Mouse (Mus musculus) midbrain, embryonic 10.5 days (tissue): ENCODE results near the gene March10. TPM values are rescaled to one million over a fixed set of nuclear protein-coding genes. Genes with fewer than 3 reads are reported as not detected.

Experiments used
- DNase-seq: peaks from one replicate; pipeline ENCODE4 v3.0.0-alpha.2; 2017; ENCODE audit warnings: low spot score
- H3K27ac ChIP-seq: fragments of 300-500 bp; sonication (generic); replicated peaks from 2 replicates; pipeline ENCODE4 v1.5.1; 2016; ENCODE audit warnings: mild to moderate bottlenecking
- H3K27me3 ChIP-seq: fragments of 300-500 bp; sonication (generic); 2 replicates; pipeline ENCODE4 v1.6.1; 2016; ENCODE audit warnings: low read depth, mild to moderate bottlenecking; ENCODE audit not compliant: poor library complexity, severe bottlenecking
- H3K36me3 ChIP-seq: fragments of 300-500 bp; sonication (generic); 2 replicates; pipeline ENCODE4 v1.6.1; 2016; ENCODE audit warnings: mild to moderate bottlenecking, moderate library complexity
- H3K4me1 ChIP-seq: fragments of 300-500 bp; sonication (generic); 2 replicates; pipeline ENCODE4 v1.6.1; 2016
- H3K4me3 ChIP-seq: fragments of 300-500 bp; sonication (generic); 2 replicates; pipeline ENCODE4 v1.5.1; 2016; ENCODE audit warnings: mild to moderate bottlenecking, moderate library complexity
- H3K9me3 ChIP-seq: fragments of 300-500 bp; sonication (generic); replicated peaks from 2 replicates; pipeline ENCODE4 v1.6.1; 2016; ENCODE audit warnings: mild to moderate bottlenecking
- WGBS: fragments of 180-500 bp; shearing (Covaris S2); methylation state at CpG from one replicate; pipeline ENCODE4 v1.1.7; 2016; 5-methylcytosine and 5-hydroxymethylcytosine counted together
- polyA plus RNA-seq: library from polyadenylated mRNA; unstranded; fragments of >200 nt; fragmentation: Nextera tagmentation; extraction: Ambion mirVana; gene quantifications from 2 replicates; pipeline ENCODE4 v1.2.1, GENCODE M21; 2016

The March10 gene
- polyA plus RNA-seq, result 0.41 TPM in 1 of 2 replicates, not detected in the other

- Histone ChIP-seq H3K9me3 (no peaks in the 10 kb centered on the region), H3K27me3 (peaks cover 12% of the 10 kb centered on the region), H3K36me3 (no peaks in the 10 kb centered on the region), H3K4me1 (peaks cover 21% of the 10 kb centered on the region), H3K4me3 (peak within 1 kb of the TSS; percentile 69), H3K27ac (peak within 1 kb of the TSS; percentile 78)
- 1% methylated on average over 35 of the region's 35 CpGs for WGBS
- DNase-seq, result peak; percentile 75
Observed at GRCm38 (mm10) chr11:105456497-105456907, at the start of gene March10. TSS of gene March10 (minus strand) at chr11:105456735.

GRCm38 (mm10) chr11:105506322-105506721 is 49.8 kb upstream of the March10 start:
- Histone ChIP-seq H3K27ac (peak overlapping the region; percentile 80), H3K9me3 (no peaks in the 10 kb centered on the region), H3K4me1 (peaks cover 65% of the 10 kb centered on the region), H3K4me3 (no peak overlapping the region), H3K27me3 (peaks cover 46% of the 10 kb centered on the region), H3K36me3 (no peaks in the 10 kb centered on the region)
- DNase-seq, result no peak
- WGBS, result 78% methylated on average over 11 of the region's 11 CpGs

- Histone ChIP-seq H3K4me1 (peaks cover 57% of the 10 kb centered on the region), H3K27ac (peak overlapping the region; percentile 49), H3K27me3 (peaks cover 48% of the 10 kb centered on the region), H3K4me3 (no peak overlapping the region), H3K36me3 (no peaks in the 10 kb centered on the region), H3K9me3 (no peaks in the 10 kb centered on the region)
- DNase-seq, result no peak
- 51% methylated on average over 3 of the region's 3 CpGs for WGBS
Observed at GRCm38 (mm10) chr11:105505038-105505437, 48.5 kb upstream of the March10 start.

- H3K4me3 ChIP-seq, result no peak overlapping the region
- no peak for DNase-seq
- WGBS, result 84% methylated on average over 4 of the region's 4 CpGs
- no peak overlapping the region for H3K27ac ChIP-seq
- H3K27me3 ChIP-seq, result peaks cover 36% of the 10 kb centered on the region
- H3K36me3 ChIP-seq, result no peaks in the 10 kb centered on the region
- H3K4me1 ChIP-seq, result peaks cover 47% of the 10 kb centered on the region
- no peaks in the 10 kb centered on the region for H3K9me3 ChIP-seq
Observed at GRCm38 (mm10) chr11:105502311-105502710, 45.8 kb upstream of the March10 start.

DNA sequence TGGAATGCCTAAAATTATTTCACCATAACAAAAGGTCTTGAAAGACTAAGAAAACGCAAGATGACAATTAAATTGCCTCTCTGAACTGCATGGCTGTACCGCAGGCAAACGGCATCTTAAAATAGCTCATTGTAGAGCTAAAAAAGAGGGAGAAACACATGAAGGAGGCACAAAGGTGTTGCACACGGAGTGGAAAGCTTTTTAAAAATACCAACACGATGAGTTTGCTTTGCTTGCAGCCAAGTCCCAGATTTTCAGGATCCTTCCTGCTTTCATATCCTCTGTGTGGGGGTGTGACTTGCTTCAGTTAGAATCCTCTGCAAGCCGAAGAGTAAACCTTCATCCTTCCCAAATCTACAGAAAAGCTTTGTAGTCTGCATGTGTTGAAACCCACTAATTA is 41.0 kb upstream of the March10 start:
- peaks cover 37% of the 10 kb centered on the region for H3K27me3 ChIP-seq
- no peaks in the 10 kb centered on the region for H3K36me3 ChIP-seq
- 79% methylated on average over 6 of the region's 6 CpGs for WGBS
- H3K9me3 ChIP-seq, result no peaks in the 10 kb centered on the region
- DNase-seq, result no peak
- no peak overlapping the region for H3K4me3 ChIP-seq
- H3K4me1 ChIP-seq, result peaks cover 24% of the 10 kb centered on the region
- H3K27ac ChIP-seq, result no peak overlapping the region

GRCm38 (mm10) chr11:105496665-105497064 is 40.1 kb upstream of the March10 start:
- H3K36me3 ChIP-seq, result no peaks in the 10 kb centered on the region

GRCm38 (mm10) chr11:105495591-105496270 is 39.2 kb upstream of the March10 start:
- DNase-seq, result no peak
- WGBS, result 89% methylated on average over 18 of the region's 18 CpGs
- no peaks in the 10 kb centered on the region for H3K9me3 ChIP-seq
- H3K27me3 ChIP-seq, result peaks cover 31% of the 10 kb centered on the region
- H3K27ac ChIP-seq, result no peak overlapping the region
- H3K4me3 ChIP-seq, result no peak overlapping the region
- H3K36me3 ChIP-seq, result no peaks in the 10 kb centered on the region
- H3K4me1 ChIP-seq, result peaks cover 30% of the 10 kb centered on the region

More at GRCm38 (mm10) chr11:105496665-105497064, 40.1 kb upstream of the March10 start:
- no peak for DNase-seq
- peaks cover 37% of the 10 kb centered on the region for H3K27me3 ChIP-seq
- H3K27ac ChIP-seq, result no peak overlapping the region
- peaks cover 24% of the 10 kb centered on the region for H3K4me1 ChIP-seq
- H3K4me3 ChIP-seq, result no peak overlapping the region
- WGBS, result 76% methylated on average over 7 of the region's 7 CpGs
- no peaks in the 10 kb centered on the region for H3K9me3 ChIP-seq

DNA sequence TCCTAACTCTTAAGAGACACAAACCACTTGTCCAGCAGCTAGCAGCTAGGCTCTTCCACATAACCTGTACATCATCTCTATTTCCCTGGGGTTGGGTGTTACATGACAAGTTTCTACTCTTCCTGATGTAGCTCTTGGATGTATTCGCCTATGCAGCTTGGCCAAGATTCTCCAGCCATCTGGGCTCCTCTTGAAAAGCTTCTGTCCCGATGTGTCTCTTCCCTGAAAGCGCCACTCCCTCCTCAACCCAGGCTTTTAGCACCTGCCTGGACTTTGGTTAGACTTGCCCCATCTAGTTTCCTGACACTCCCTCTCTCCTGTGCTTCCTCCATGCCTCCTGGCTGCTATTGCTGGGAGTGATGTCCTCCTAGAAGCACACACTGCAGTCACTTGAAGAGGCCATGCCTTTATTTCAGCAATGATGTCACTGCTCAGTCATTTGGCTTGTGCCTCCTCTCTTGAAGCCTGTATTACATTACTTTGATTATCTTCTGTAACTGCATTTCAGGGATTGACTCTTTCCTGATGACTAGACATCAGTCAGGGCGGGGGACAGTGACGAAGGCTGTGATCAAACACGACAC is 38.3 kb upstream of the March10 start:
- H3K27me3 ChIP-seq, result peaks cover 24% of the 10 kb centered on the region
- H3K27ac ChIP-seq, result no peak overlapping the region
- no peak for DNase-seq
- 95% methylated on average over 6 of the region's 6 CpGs for WGBS
- H3K36me3 ChIP-seq, result no peaks in the 10 kb centered on the region
- H3K9me3 ChIP-seq, result no peaks in the 10 kb centered on the region
- peaks cover 30% of the 10 kb centered on the region for H3K4me1 ChIP-seq
- no peak overlapping the region for H3K4me3 ChIP-seq

- no peak overlapping the region for H3K4me3 ChIP-seq
Observed at GRCm38 (mm10) chr11:105492392-105492791, 35.9 kb upstream of the March10 start.

GRCm38 (mm10) chr11:105490971-105491370 is 34.4 kb upstream of the March10 start:
- 74% methylated on average over 5 of the region's 5 CpGs for WGBS
- Histone ChIP-seq H3K9me3 (no peaks in the 10 kb centered on the region), H3K27me3 (peaks cover 14% of the 10 kb centered on the region; the same call in 1 of the 2 replicates), H3K27ac (no peak overlapping the region), H3K4me1 (peaks cover 10% of the 10 kb centered on the region), H3K4me3 (no peak overlapping the region), H3K36me3 (no peaks in the 10 kb centered on the region)
- DNase-seq, result no peak

More at GRCm38 (mm10) chr11:105492392-105492791, 35.9 kb upstream of the March10 start:
- H3K4me1 ChIP-seq, result peaks cover 19% of the 10 kb centered on the region
- no peak overlapping the region for H3K27ac ChIP-seq
- DNase-seq, result no peak
- H3K9me3 ChIP-seq, result no peaks in the 10 kb centered on the region
- H3K27me3 ChIP-seq, result peaks cover 24% of the 10 kb centered on the region
- H3K36me3 ChIP-seq, result no peaks in the 10 kb centered on the region
- 77% methylated on average over 4 of the region's 4 CpGs for WGBS

DNA sequence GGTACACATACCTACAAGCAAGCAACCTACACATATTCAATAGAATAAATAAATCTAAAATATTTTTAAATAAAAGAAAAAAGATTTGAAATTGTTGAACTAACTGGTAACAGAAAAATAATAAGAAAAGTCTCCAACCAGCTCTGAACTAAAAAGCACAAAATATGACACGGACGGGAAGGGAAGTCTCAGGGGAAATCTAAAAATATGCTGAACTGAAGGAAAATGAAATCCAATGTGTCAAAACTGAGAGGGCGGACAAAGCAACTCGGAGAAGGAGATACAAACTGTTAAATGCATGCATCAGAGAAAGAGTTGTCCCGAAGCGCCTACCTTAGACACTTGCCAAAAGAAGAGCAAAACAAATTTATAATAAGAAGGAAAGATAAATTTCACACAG is 28.9 kb upstream of the March10 start:
- no peak for DNase-seq
- no peak overlapping the region for H3K27ac ChIP-seq

DNA sequence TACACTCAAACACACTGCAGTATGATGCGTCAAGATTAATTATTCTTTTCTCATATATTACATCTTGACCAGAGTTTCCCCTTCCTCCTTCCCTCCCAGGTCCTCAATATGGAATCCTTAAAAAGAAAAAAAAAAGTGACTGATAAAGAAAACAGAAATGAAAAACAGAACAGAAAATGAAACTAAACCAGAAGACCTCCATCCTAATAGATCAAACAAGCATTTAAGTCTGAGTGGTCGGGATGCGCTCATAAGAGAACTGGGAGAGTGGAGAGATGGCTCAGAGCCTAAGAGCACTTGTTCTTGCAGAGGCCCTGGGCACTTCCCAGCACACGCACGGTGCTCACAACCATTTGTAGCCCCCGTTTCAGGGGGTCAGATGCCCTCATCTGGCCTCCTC is 28.5 kb upstream of the March10 start:
- H3K4me3 ChIP-seq, result no peak overlapping the region
- H3K4me1 ChIP-seq, result peaks cover 4% of the 10 kb centered on the region; the same call in 1 of the 2 replicates
- H3K27ac ChIP-seq, result no peak overlapping the region
- no peaks in the 10 kb centered on the region for H3K9me3 ChIP-seq
- no peak for DNase-seq
- 81% methylated on average over 6 of the region's 6 CpGs for WGBS
- H3K27me3 ChIP-seq, result no peaks in the 10 kb centered on the region
- no peaks in the 10 kb centered on the region for H3K36me3 ChIP-seq

More for the DNA sequence above, 28.9 kb upstream of the March10 start:
- 92% methylated on average over 6 of the region's 6 CpGs for WGBS
- Histone ChIP-seq H3K4me3 (no peak overlapping the region), H3K27me3 (no peaks in the 10 kb centered on the region), H3K4me1 (peaks cover 4% of the 10 kb centered on the region; the same call in 1 of the 2 replicates), H3K9me3 (no peaks in the 10 kb centered on the region), H3K36me3 (no peaks in the 10 kb centered on the region)

GRCm38 (mm10) chr11:105482747-105483146 is 26.2 kb upstream of the March10 start:
- Histone ChIP-seq H3K27me3 (no peaks in the 10 kb centered on the region), H3K36me3 (no peaks in the 10 kb centered on the region), H3K4me1 (no peaks in the 10 kb centered on the region), H3K27ac (no peak overlapping the region), H3K9me3 (no peaks in the 10 kb centered on the region), H3K4me3 (no peak overlapping the region)
- no peak for DNase-seq
- WGBS, result 76% methylated on average over 2 of the region's 2 CpGs
